Mouse (Mus musculus): ENCODE results near the gene Gm340. TPM values are rescaled to one million over a fixed set of nuclear protein-coding genes. Genes with fewer than 3 reads are reported as not detected.

Gm340 gene
- total RNA-seq, 4 experiments from 2014 or later = 5.1 to 8.9 (median 6.0) TPM

GRCm38 (mm10) chr19:41613325-41614087 lies 31.3 kb downstream of the Gm340 start:
- no peak for DNase-seq (ENCODE audit: low spot score in 2 of 2)

- DNase-seq (ENCODE audit: low spot score in 2 of 2) = no peak
These were observed 33.5 kb downstream of the Gm340 start for GRCm38 (mm10) chr19:41615606-41616224.

- no peak for DNase-seq (ENCODE audit: low spot score in 2 of 2)
These were observed 34.1 kb downstream of the Gm340 start for GRCm38 (mm10) chr19:41616274-41616673.

- DNase-seq (ENCODE audit: low spot score in 2 of 2) = no peak
These were observed 34.9 kb downstream of the Gm340 start for GRCm38 (mm10) chr19:41617102-41617501.

GRCm38 (mm10) chr19:41618153-41618657 lies 36.0 kb downstream of the Gm340 start:
- no peak for DNase-seq (ENCODE audit: low spot score in 2 of 2)

- peak; percentile 66 to 76 for DNase-seq (ENCODE audit: low spot score in 2 of 2)
These were observed 36.7 kb downstream of the Gm340 start for GRCm38 (mm10) chr19:41618771-41619385.

GRCm38 (mm10) chr19:41620366-41621092 lies 38.4 kb downstream of the Gm340 start:
- peak in 1 of 2 experiments; percentile 57 for DNase-seq (ENCODE audit: low spot score in 2 of 2)

- DNase-seq (ENCODE audit: low spot score in 2 of 2) = no peak
These were observed 46.8 kb downstream of the Gm340 start for GRCm38 (mm10) chr19:41628970-41629369.

GRCm38 (mm10) chr19:41629532-41629931 lies 47.4 kb downstream of the Gm340 start:
- DNase-seq (ENCODE audit: low spot score in 2 of 2) = no peak

GRCm38 (mm10) chr19:41634099-41634498 lies 51.9 kb downstream of the Gm340 start:
- no peak for DNase-seq (ENCODE audit: low spot score in 2 of 2)

- DNase-seq (ENCODE audit: low spot score in 2 of 2) = no peak
These were observed 52.8 kb downstream of the Gm340 start for GRCm38 (mm10) chr19:41634999-41635398.

Small RNA genes within 50 kb of the gene (microRNA-seq; reads per million reads assigned to microRNA genes)
- gene Mir8091 = not detected

Other genes starting within 250 kb of the Gm340 start
- under 1 TPM; 0.15 to 0.58 (median 0.37) TPM for gene Pik3ap1, start 197.3 kb upstream of the Gm340 start, total RNA-seq (2022)
- gene Lcor, start 99.7 kb upstream of the Gm340 start, total RNA-seq (2022) = 10 to 100 TPM; 12.4 to 15.4 (median 13.2) TPM
- gene Slit1, start 161.3 kb downstream of the Gm340 start, total RNA-seq (2022) = 1 to 10 TPM in 1 of 4 experiments, under 1 TPM in 3; 0.21 to 1.7 (median 0.76) TPM
- gene Arhgap19, start 219.7 kb downstream of the Gm340 start, total RNA-seq (2022) = 10 to 100 TPM in 1 of 4 experiments, 1 to 10 TPM in 3; 8.6 to 10.0 (median 9.0) TPM
- gene Frat1, start 247.6 kb downstream of the Gm340 start, total RNA-seq (2022) = 1 to 10 TPM; 3.6 to 8.4 (median 6.4) TPM

All from gastrocnemius, adult 8-10 months (tissue).